Mouse (Mus musculus) MEL (cell line): Measurements from ENCODE around the gene Hoxa3.

Experiments used
- CTCF ChIP-seq, 3 experiments: IDR thresholded peaks in 2 of 3; conservative IDR thresholded peaks in 1 of 3; 2 replicates each; pipeline ENCODE4 v1.5.1; 2011 to 2012; ENCODE audit warnings: low read length in 3 of 3, low read depth in 2 of 3, mild to moderate bottlenecking in 2 of 3, improper control_type of control experiment in 1 of 3, inconsistent platforms in 1 of 3, mixed read lengths in 1 of 3, moderate library complexity in 1 of 3; ENCODE audit not compliant: control insufficient read depth in 1 of 3, insufficient read depth in 1 of 3, poor library complexity in 1 of 3, severe bottlenecking in 1 of 3
- EP300 ChIP-seq, 2 experiments: IDR thresholded peaks; 2 replicates each; pipeline ENCODE4 v1.6.1; 2011; ENCODE audit warnings: improper control_type of control experiment in 2 of 2, low read length in 2 of 2, low read depth in 1 of 2, mild to moderate bottlenecking in 1 of 2
- NELFE ChIP-seq: IDR thresholded peaks from 2 replicates; pipeline ENCODE4 v1.6.1; 2011; ENCODE audit warnings: low read depth, low read length, improper control_type of control experiment

GRCm38 (mm10) chr6:52168191-52169055 lies 44.7 kb downstream of the Hoxa3 start:
- TF ChIP-seq EP300 (IDR thresholded peaks at IDR 0.05; ENCODE audit: low read depth in 1 of 2, low read length in 2 of 2), result no peak
- no peak for TF ChIP-seq CTCF (IDR thresholded peaks at IDR 0.05 in 2 of 3, conservative IDR thresholded peaks at IDR 0.05 in 1 of 3; ENCODE audit: control insufficient read depth in 1 of 3, insufficient read depth in 1 of 3, low read depth in 2 of 3, low read length in 3 of 3, poor library complexity in 1 of 3, severe bottlenecking in 1 of 3)
- no peak for TF ChIP-seq NELFE
